Mouse (Mus musculus) E14TG2a.4 (cell line): ENCODE data around the gene Tmem132e.

Experiments
- CTCF ChIP-seq: conservative IDR thresholded peaks from 2 replicates; pipeline ENCODE4 v1.5.1; 2014; ENCODE audit warnings: low read length
- NANOG ChIP-seq: IDR thresholded peaks from 2 replicates; pipeline ENCODE4 v1.6.1; 2014; ENCODE audit warnings: borderline replicate concordance, low read length, mixed read lengths

GRCm38 (mm10) chr11:82389396-82390291 lies 944 bp downstream of the Tmem132e start:
- TF ChIP-seq CTCF (no peak), NANOG (no peak)
